Mouse (Mus musculus) neural tube, embryonic 11.5 days (tissue): Measurements from ENCODE around the gene Rsph10b. TPM values are rescaled to one million over a fixed set of nuclear protein-coding genes. Genes with fewer than 3 reads are reported as not detected.

Experiments used
- ATAC-seq: fragments of 200-750 bp; cut with Nextera tagmentation; 2 replicates; pipeline ENCODE4 v1.8.0; 2017; ENCODE audit warnings: moderate number of reproducible peaks, mild to moderate bottlenecking, moderate TSS enrichment, moderate library complexity; ENCODE audit not compliant: insufficient read depth, low FRiP score, low TSS enrichment
- DNase-seq: peaks from one replicate; pipeline ENCODE4 v3.0.0-alpha.2; 2015; ENCODE audit warnings: low spot score
- H3K27ac ChIP-seq: fragments of 300-500 bp; sonication (generic); 2 replicates; pipeline ENCODE4 v1.5.1; 2014; ENCODE audit warnings: low read depth, mild to moderate bottlenecking, low read length
- H3K27me3 ChIP-seq: fragments of 300-500 bp; sonication (generic); 2 replicates; pipeline ENCODE4 v1.6.1; 2014; ENCODE audit warnings: mild to moderate bottlenecking, low read length, mixed read lengths; ENCODE audit not compliant: control insufficient read depth, insufficient read depth
- H3K36me3 ChIP-seq: fragments of 300-500 bp; sonication (generic); 2 replicates; pipeline ENCODE4 v1.6.1; 2014; ENCODE audit warnings: mild to moderate bottlenecking, low read length, moderate library complexity, mixed read lengths; ENCODE audit not compliant: control insufficient read depth, insufficient read depth
- H3K4me1 ChIP-seq: fragments of 300-500 bp; sonication (generic); 2 replicates; pipeline ENCODE4 v1.6.1; 2014; ENCODE audit warnings: low read length, mixed read lengths; ENCODE audit not compliant: control insufficient read depth, insufficient read depth
- H3K4me2 ChIP-seq: fragments of 300-500 bp; sonication (generic); 2 replicates; pipeline ENCODE4 v1.6.1; 2014; ENCODE audit warnings: low read depth, mild to moderate bottlenecking, moderate library complexity
- H3K4me3 ChIP-seq: fragments of 300-500 bp; sonication (generic); 2 replicates; pipeline ENCODE4 v1.5.1; 2014; ENCODE audit warnings: low read depth, low read length
- H3K9ac ChIP-seq: fragments of 300-500 bp; sonication (generic); 2 replicates; pipeline ENCODE4 v1.6.1; 2014; ENCODE audit warnings: mild to moderate bottlenecking, low read length
- H3K9me3 ChIP-seq: fragments of 300-500 bp; sonication (generic); 2 replicates; pipeline ENCODE4 v1.6.1; 2016; ENCODE audit warnings: low read length; ENCODE audit not compliant: control insufficient read depth
- WGBS: fragments of 180-500 bp; shearing (Covaris S2); extraction: QIAGEN DNeasy Blood & Tissue Kit; methylation state at CpG from one replicate; pipeline ENCODE4 v1.1.7; 2014; 5-methylcytosine and 5-hydroxymethylcytosine counted together
- polyA plus RNA-seq: library from polyadenylated mRNA; unstranded; fragments of >200 nt; fragmentation: Nextera tagmentation; extraction: Ambion mirVana; gene quantifications from 2 replicates; pipeline ENCODE4 v1.2.1, GENCODE M21; 2014

The Rsph10b gene
- polyA plus RNA-seq, 1 experiment from 2014 or later, result 1.0 TPM

- 95% methylated on average over 12 of the region's 12 CpGs for WGBS
- DNase-seq (no peak), ATAC-seq (no peak)
- H3K4me2 ChIP-seq, result no peak overlapping the region
- H3K4me3 ChIP-seq, result no peak overlapping the region
- H3K9ac ChIP-seq, result no peak overlapping the region
- H3K9me3 ChIP-seq, result no peaks in the 10 kb centered on the region
- H3K4me1 ChIP-seq, result no peaks in the 10 kb centered on the region
- H3K27me3 ChIP-seq, result no peaks in the 10 kb centered on the region
- H3K27ac ChIP-seq, result no peak overlapping the region
- peaks cover 7% of the 10 kb centered on the region for H3K36me3 ChIP-seq
Observed at GRCm38 (mm10) chr5:143930656-143931055, 2.2 kb upstream of the Rsph10b start.

GRCm38 (mm10) chr5:143931863-143932580 lies 813 bp upstream of the Rsph10b start:
- H3K9me3 ChIP-seq, result no peaks in the 10 kb centered on the region
- H3K36me3 ChIP-seq, result peaks cover 7% of the 10 kb centered on the region
- DNase-seq (no peak), ATAC-seq (no peak)
- no peak overlapping the region for H3K4me3 ChIP-seq
- WGBS, result 85% methylated on average over 6 of the region's 6 CpGs
- H3K4me2 ChIP-seq, result no peak overlapping the region
- no peak overlapping the region for H3K27ac ChIP-seq
- no peaks in the 10 kb centered on the region for H3K27me3 ChIP-seq
- H3K4me1 ChIP-seq, result no peaks in the 10 kb centered on the region
- no peak overlapping the region for H3K9ac ChIP-seq

GRCm38 (mm10) chr5:143933414-143933813 lies 579 bp downstream of the Rsph10b start:
- no peak for DNase-seq
- no peak overlapping the region for H3K4me2 ChIP-seq
- no peaks in the 10 kb centered on the region for H3K9me3 ChIP-seq
- no peak for ATAC-seq
- WGBS, result 89% methylated on average over 11 of the region's 11 CpGs
- H3K9ac ChIP-seq, result no peak overlapping the region
- H3K36me3 ChIP-seq, result peaks cover 4% of the 10 kb centered on the region
- H3K27ac ChIP-seq, result no peak overlapping the region
- no peak overlapping the region for H3K4me3 ChIP-seq
- H3K27me3 ChIP-seq, result no peaks in the 10 kb centered on the region
- H3K4me1 ChIP-seq, result no peaks in the 10 kb centered on the region

- Histone ChIP-seq H3K9ac (no peak overlapping the region), H3K27ac (no peak overlapping the region), H3K9me3 (no peaks in the 10 kb centered on the region), H3K4me3 (no peak overlapping the region), H3K36me3 (peaks cover 4% of the 10 kb centered on the region), H3K4me1 (no peaks in the 10 kb centered on the region), H3K4me2 (no peak overlapping the region), H3K27me3 (no peaks in the 10 kb centered on the region)
- ATAC-seq (no peak), DNase-seq (no peak)
- 82% methylated on average over 1 of the region's 1 CpGs for WGBS
Observed at GRCm38 (mm10) chr5:143933875-143934274, 1.0 kb downstream of the Rsph10b start.

- H3K9ac ChIP-seq, result no peak overlapping the region
- H3K4me2 ChIP-seq, result no peak overlapping the region
- H3K36me3 ChIP-seq, result no peaks in the 10 kb centered on the region
- no peaks in the 10 kb centered on the region for H3K9me3 ChIP-seq
- ATAC-seq (no peak), DNase-seq (no peak)
- WGBS, result 90% methylated on average over 9 of the region's 9 CpGs
- no peaks in the 10 kb centered on the region for H3K4me1 ChIP-seq
- no peaks in the 10 kb centered on the region for H3K27me3 ChIP-seq
- no peak overlapping the region for H3K27ac ChIP-seq
- H3K4me3 ChIP-seq, result no peak overlapping the region
Observed at GRCm38 (mm10) chr5:143936156-143936555, 3.3 kb downstream of the Rsph10b start.

GRCm38 (mm10) chr5:143941588-143941987 lies 8.8 kb downstream of the Rsph10b start:
- Histone ChIP-seq H3K4me2 (no peak overlapping the region), H3K27ac (no peak overlapping the region), H3K27me3 (no peaks in the 10 kb centered on the region), H3K9me3 (no peaks in the 10 kb centered on the region), H3K36me3 (no peaks in the 10 kb centered on the region), H3K9ac (no peak overlapping the region), H3K4me3 (no peak overlapping the region), H3K4me1 (no peaks in the 10 kb centered on the region)
- no peak for ATAC-seq
- DNase-seq, result no peak
- 23% methylated on average over 10 of the region's 10 CpGs for WGBS

GRCm38 (mm10) chr5:143943231-143944125 lies 10.6 kb downstream of the Rsph10b start:
- Histone ChIP-seq H3K9ac (no peak overlapping the region), H3K4me3 (no peak overlapping the region), H3K9me3 (no peaks in the 10 kb centered on the region), H3K27ac (no peak overlapping the region), H3K4me2 (no peak overlapping the region), H3K36me3 (no peaks in the 10 kb centered on the region), H3K27me3 (no peaks in the 10 kb centered on the region), H3K4me1 (no peaks in the 10 kb centered on the region)
- whole genome bisulfite sequencing, result 87% methylated on average over 14 of the region's 14 CpGs
- DNase-seq (no peak), ATAC-seq (no peak)

- H3K27me3 ChIP-seq, result no peaks in the 10 kb centered on the region
- no peak overlapping the region for H3K9ac ChIP-seq
- DNase-seq (no peak), ATAC-seq (no peak)
- H3K9me3 ChIP-seq, result no peaks in the 10 kb centered on the region
- H3K4me1 ChIP-seq, result no peaks in the 10 kb centered on the region
- H3K4me2 ChIP-seq, result no peak overlapping the region
- H3K36me3 ChIP-seq, result no peaks in the 10 kb centered on the region
- no peak overlapping the region for H3K27ac ChIP-seq
- whole genome bisulfite sequencing, result 89% methylated on average over 12 of the region's 12 CpGs
- no peak overlapping the region for H3K4me3 ChIP-seq
Observed at GRCm38 (mm10) chr5:143948361-143948760, 15.5 kb downstream of the Rsph10b start.

- H3K27me3 ChIP-seq, result no peaks in the 10 kb centered on the region
- no peaks in the 10 kb centered on the region for H3K4me1 ChIP-seq
- H3K36me3 ChIP-seq, result no peaks in the 10 kb centered on the region
- no peak for ATAC-seq
- H3K27ac ChIP-seq, result no peak overlapping the region
- H3K9me3 ChIP-seq, result no peaks in the 10 kb centered on the region
- no peak for DNase-seq
- no peak overlapping the region for H3K4me3 ChIP-seq
- H3K9ac ChIP-seq, result no peak overlapping the region
- H3K4me2 ChIP-seq, result no peak overlapping the region
- 39% methylated on average over 5 of the region's 5 CpGs for WGBS
Observed at GRCm38 (mm10) chr5:143950016-143950415, 17.2 kb downstream of the Rsph10b start.
